Mouse (Mus musculus): ENCODE results near the gene Fhit.
A peak's percentile ranks its signal among the peaks of the same experiment; 100 is the strongest.
"Not testable (repeated sequence)": the region's sequence is repeated elsewhere in the genome, so short reads cannot be mapped to it uniquely, and the experiment has no call there.

Gene Fhit

DNA sequence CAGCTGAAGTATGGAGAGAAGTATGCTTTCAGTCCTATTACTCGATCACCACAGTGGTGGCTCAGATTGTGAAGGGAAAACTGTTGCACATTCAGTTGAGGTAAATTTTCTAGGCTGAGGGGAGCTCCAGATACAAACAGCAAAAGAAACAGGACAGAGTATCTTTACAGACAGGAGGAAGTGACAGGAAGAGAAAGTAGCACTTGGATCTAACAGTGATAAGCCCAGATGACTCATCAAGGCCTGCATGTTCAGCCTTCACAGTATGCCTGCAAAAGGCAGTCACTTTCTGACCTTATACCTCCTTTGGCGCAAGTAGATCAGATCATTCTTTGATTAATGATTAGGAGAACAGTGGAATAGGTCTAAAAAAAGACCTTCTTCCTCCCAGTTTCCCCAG is 1309.8 kb downstream of the Fhit start:
- no peak for DNase-seq

DNA sequence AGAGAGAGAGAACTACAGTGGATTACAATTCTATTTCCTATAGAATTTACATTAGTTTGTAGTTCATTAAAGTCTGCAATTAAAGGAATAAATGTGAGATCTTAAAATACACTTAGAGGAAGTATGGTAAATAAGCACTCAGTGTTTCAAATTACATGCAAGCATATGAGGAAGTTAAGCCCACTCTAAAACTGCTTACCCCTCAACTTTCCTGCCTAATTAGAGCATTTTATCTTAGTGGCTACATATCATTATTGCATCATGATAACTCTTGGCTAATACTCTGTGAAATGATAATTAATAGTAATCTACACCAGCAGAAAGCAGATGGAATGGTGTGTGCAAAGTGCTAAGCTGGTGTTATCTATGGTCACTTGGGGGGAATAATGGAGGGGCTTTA is 1329.5 kb downstream of the Fhit start:
- no peak for DNase-seq

GRCm38 (mm10) chr14:9828699-9829240 is 1333.1 kb downstream of the Fhit start:
- DNase-seq = not testable (repeated sequence)

DNA sequence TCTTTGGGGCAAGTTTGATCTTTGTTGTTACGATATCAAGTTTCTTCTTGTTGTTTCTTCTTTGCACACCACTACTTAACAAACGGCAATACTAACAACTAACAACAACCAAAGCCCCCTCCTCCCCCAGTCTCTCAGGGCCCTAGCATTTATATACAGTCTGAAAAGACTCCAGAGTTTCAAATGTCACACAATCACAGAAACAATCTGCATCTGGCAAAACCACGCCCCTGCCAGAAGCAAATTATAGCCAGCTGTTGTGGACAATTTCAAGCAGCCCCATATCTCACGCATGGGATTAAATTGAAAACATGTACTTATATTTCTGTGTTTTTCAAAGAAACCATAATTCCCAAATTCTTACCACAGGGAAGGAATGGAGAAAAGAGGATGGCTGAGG is 1345.9 kb downstream of the Fhit start:
- DNase-seq = no peak

DNA sequence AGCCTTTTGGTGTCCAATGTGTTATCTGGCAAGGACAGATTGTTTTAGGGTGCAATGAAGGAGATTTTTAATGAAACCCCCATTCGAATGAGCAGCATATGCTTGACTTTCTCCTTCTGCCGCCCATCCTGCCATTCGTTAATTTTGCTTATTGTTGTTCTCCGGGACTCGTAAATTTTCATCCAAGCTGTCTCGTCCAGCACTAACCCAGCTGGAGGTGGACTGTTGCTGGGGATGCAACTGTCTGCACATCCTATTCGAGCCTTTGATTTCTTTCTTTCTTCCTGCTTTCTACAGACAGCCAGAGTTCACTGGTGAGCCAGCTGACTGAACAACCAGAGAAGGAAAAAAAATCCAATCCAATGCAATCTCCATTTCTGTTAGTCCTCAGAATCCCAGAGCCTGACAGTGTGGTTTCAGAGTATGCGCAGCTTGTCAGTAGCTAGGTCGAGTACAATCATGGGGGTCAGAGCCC is 1350.0 kb downstream of the Fhit start:
- DNase-seq = no peak

DNA sequence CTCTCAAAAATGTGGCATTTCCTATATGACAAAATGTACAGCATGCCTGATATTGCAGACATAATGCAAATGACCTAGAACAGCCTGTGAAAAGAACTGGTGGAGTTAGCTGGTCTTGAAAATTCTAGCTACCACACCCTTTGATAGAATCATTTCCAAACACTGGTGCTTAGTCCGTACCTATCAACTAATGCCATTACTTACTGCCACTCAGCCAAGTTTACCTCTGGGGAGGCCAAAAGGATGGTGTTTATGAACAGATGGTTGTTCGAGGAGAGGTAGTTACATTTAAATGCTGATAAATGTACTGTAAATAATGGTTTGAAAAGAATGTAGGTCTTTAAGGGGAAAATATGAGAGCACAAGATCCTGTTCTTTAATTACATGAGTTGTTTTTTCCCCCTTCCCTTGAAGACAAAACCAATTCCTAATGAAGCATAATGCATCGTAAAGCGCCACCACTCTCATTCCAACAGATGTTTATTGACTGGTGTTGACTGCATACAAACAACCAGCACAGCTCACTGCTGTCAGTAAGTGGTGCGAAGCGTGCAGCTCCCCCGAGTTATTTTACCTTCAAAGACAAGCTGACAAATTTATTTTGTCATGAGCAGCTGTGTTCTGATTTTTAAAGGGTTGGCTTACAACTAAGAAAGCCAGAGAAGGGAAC is 1350.5 kb downstream of the Fhit start:
- DNase-seq = no peak

DNA sequence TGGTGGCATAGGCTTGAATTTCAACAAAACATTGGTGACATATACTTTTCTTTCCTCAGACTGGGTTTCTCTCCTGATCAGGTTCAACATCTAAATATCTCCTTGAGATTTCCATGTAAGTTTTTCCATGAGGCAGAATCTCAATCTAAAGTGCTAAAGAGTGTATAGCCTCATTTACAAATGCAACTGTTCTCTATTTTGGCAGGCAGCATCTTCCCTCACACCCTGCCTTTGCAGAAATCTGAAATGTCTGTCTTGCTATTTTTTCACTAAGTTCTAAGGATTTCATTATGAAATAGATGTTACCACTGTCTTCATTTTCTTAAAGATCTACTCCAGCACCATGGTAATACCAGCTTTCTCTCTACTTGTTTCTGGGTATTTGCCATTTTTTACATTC is 1368.4 kb downstream of the Fhit start:
- DNase-seq = no peak

DNA sequence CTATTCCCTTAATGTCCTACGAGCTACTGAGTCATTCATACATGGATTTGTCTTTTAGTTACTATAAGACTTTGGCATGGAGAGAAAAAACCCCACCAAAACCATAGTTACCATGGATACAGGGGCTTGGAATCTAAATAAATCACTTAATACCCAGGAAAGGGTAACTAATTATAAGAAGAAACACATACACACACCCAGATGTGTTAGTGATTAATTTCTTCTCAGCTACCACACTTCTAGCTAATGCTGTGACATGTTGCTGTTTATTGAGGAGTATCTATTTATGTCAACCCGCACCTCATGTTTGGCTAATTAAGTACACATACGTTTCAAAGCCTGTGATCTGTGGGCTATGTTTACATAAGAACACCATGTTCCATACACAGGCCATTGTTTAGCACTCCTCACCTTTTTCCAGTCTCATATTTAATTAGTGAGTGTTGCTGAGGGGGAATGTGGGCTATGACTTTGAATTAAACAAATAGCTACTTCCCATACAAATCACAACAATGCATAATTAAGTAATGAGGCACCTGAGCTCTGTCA is 1373.4 kb downstream of the Fhit start:
- no peak for DNase-seq

GRCm38 (mm10) chr14:9787389-9787788 is 1374.4 kb downstream of the Fhit start:
- no peak for DNase-seq

DNA sequence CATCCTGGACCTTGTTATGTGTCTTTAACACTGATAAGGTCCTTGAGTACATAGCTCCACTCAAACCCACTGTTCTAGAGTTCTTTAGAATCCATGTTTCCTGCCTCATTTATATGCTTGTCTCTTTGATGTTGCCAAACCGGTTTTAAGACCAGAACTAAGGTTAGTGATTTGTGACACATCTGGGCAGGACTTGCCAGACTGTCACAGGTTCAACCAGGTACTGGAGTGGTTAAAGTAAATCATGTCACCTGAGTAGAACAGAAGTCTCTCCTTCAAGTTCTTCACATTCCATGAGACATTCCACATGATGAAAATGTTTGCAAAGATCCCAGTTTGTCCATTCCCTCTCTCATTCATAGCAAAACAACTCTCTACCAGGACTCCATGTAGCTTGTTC is 1376.0 kb downstream of the Fhit start:
- peak; percentile 3 for DNase-seq

GRCm38 (mm10) chr14:9751341-9751740 is 1410.5 kb downstream of the Fhit start:
- DNase-seq = no peak

GRCm38 (mm10) chr14:9748709-9749108 is 1413.1 kb downstream of the Fhit start:
- no peak for DNase-seq

DNA sequence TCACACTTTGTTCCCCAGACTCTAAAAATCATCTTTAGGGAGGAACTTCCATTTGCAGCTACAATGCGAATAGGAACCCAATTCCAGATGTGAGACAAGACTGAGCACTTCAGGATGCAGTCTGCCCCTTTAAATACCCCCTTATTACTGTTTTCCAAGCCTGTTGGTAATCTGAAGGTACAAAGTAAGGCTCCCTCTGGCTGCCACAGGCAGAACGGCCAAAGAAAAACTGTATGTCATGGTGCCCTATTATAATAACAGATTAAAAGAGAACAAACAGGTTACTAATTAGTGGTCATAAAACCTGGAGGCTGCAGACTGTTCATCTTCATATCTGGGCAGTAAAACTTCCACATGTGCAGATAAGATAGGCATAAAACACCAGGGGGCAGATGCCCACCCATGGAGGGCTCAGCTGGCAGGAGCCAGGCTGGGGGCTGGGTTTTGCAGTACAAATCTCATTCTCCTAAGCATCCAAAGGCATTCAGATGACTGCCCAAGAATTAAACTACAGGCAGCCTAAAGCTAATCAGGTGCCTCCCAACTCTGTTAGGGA is 1439.8 kb downstream of the Fhit start:
- no peak for DNase-seq

DNA sequence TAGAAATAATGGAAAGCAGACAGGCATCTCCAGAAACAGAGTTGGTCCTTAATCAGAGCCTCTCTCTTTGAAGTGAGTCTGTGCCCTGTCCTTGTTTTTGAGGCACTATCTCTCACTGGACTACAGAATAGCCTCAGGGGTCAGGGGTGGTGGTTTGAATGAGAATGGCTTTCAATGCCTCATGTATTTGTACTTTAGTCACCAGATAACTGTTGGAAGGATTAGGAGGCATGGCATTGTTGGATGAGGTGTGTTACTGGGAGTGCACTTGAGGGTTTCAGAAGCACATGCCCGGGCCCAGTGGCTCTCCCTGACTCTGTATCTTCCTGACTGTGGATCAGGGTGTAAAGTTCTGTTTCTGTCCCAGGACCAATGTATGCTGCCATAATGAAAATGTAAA is 1463.2 kb downstream of the Fhit start:
- no peak for DNase-seq

DNA sequence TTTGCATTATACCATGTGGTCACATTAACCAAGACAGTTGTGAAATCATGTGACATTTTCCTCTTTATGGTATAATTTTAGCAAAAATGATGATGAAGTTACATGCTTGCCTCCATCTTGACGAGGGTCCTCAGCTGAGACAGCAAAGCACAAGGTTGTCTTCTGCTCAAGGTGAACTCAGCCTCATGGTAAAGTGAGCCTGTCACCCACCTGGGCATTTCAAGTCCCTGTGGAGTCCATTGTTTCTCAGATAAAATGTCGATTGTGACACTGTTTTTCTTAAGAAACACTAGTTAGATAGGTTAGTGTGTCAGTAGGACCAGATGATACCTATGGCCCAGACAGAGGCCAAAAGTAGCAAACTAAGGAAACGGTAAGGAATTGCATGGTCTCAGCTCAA is 1464.7 kb downstream of the Fhit start:
- DNase-seq = no peak

DNA sequence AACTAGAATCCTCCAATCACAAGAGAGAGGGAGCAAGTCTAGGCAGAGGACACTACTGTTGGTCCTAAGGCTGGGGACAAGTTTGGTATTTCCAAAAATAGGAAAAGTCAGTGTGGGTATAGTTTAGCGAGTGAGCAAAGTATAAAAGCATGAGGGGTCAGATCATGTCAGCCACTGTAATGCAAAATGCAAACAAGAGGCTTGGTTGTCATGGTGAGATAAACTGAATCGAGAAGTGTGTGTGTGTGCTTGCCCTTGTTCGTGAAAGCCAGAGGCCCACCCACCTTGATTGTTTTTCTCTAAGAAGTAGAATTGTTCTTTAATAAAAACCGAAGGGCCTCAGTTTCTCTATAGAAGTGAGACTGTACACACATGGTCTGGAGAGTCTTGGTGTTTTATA is 1465.8 kb downstream of the Fhit start:
- DNase-seq = no peak

- DNase-seq = no peak
Observed at GRCm38 (mm10) chr14:9695217-9695690, 1466.6 kb downstream of the Fhit start.

DNA sequence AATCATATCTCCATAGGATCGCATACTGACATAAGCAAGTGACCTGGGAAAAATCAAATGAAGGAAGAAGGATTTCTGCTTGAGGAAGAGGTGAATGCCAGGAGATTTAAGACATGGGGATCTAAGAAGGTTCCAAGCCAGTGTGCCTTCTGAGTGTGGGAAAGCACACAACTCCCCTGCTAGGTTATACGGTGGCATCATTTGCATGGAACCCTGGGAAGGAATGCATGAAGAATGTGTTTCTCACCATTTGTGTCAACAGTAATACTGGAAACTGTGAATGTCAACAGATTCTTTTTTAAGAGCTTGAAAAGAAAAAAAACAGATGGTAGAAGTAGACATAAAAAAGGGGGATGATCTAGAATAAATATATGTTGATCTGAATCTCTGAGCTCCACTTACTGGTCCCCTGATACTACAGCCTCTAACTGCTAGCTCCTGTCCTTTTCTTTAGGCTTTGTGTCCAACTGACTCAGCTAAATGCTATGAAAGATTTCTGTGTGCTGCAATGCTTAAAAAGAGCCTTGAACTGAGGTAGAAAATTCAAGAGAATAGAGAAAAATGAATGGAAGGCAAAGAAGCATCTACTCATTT is 1473.1 kb downstream of the Fhit start:
- DNase-seq = no peak

GRCm38 (mm10) chr14:9684362-9684761 is 1477.5 kb downstream of the Fhit start:
- no peak for DNase-seq

GRCm38 (mm10) chr14:9672728-9673127 is 1489.1 kb downstream of the Fhit start:
- no peak for DNase-seq

DNA sequence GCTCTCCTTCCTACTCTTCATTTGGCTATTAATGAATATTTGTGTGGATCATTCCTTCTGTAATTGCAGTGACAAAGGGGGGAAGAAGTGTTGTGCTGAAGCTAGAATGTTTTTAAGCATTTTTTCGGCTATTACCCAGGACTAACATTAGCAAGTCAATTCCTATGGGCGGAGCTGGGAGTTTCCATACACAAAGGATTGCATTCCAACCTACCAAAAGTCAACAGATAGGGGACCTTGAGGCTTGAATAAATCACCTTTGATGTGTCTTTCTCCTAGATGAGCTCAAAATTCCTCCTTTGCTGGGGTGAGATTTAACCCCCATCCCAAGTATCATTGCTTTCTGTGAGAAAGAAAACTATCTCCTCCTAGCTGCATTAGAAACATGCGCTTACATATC is 1490.1 kb downstream of the Fhit start:
- no peak for DNase-seq

GRCm38 (mm10) chr14:9669766-9670165 is 1492.1 kb downstream of the Fhit start:
- no peak for DNase-seq

DNA sequence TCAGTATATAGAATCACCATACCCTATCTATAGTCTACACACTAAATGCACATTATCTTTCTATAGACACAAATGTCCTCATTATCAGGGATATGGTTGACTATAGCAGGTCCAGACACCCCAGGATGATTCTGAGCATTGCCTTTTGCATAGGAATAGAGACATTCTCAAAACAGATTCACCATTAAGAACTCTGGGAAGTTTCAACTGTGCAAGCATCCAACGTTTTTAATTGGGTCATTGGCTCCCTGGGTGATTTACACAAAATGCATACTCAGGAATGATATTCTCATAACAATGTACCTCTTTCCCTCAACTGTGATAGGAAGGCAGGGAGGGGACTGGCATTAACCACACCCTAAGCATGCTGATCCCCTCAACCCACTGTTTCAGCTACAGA is 1503.4 kb downstream of the Fhit start:
- DNase-seq = no peak

DNA sequence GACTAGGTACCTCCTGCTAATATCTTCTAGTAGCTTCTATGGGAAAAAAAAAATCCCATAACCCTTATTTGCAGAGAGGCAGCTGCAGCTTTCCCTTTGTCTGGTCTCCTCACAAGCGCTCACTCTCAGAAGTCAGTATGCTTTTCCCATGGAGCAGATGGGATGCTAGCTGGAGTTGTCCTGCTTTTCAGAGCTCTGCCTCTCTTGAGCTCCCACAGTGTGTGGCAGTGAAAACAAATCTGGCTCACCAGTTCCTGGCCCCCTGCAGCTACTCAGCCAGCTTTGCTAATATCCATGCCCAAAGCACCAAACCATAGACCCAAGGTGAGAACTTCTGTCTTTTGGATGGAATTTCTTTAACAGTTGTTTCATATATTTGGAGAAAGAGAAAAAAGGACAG is 1510.4 kb downstream of the Fhit start:
- no peak for DNase-seq
